Mouse (Mus musculus) bone marrow, adult 2 months (tissue): ENCODE data around the gene Ces1g.

Source experiments
- CTCF ChIP-seq: fragments of 200-500 bp; IDR thresholded peaks from 2 replicates; pipeline ENCODE4 v1.5.1; 2011; ENCODE audit warnings: low read length, control low read depth; ENCODE audit not compliant: control insufficient read depth, insufficient read depth
- POLR2A ChIP-seq: fragments of 200-500 bp; IDR thresholded peaks from 2 replicates; pipeline ENCODE4 v1.6.1; 2011; ENCODE audit warnings: low read depth, mild to moderate bottlenecking, control low read depth, low read length, borderline replicate concordance; ENCODE audit not compliant: control insufficient read depth

- TF ChIP-seq POLR2A (no peak), CTCF (no peak)
These were observed 75.7 kb downstream of the Ces1g start for GRCm38 (mm10) chr8:93261436-93261835.
